Mouse (Mus musculus): ENCODE measurements around the gene Mill2.

GRCm38 (mm10) chr7:18872816-18873215 is 33.0 kb downstream of the Mill2 start:
- TF ChIP-seq HCFC1 (IDR thresholded peaks at IDR 0.05; ENCODE audit: borderline replicate concordance, insufficient read depth, low read length) (no peak), CHD2 (IDR thresholded peaks at IDR 0.05; ENCODE audit: low read depth, low read length) (no peak), ZNF384 (IDR thresholded peaks at IDR 0.05; ENCODE audit: low read depth, low read length) (no peak), MAFK (IDR thresholded peaks at IDR 0.05; ENCODE audit: insufficient read depth, low read depth, low read length) (no peak), ZC3H11A (IDR thresholded peaks at IDR 0.05; ENCODE audit: borderline replicate concordance, low read depth, low read length) (no peak)
